Mouse (Mus musculus): ENCODE measurements around the gene Sec16a.

GRCm38 (mm10) chr2:26403306-26403705 lies 41.7 kb downstream of the Sec16a start:
- TF ChIP-seq CTCF (conservative IDR thresholded peaks at IDR 0.05; ENCODE audit: low read length) (no peak), POU5F1 (IDR thresholded peaks at IDR 0.05; ENCODE audit: borderline replicate concordance, low read length) (no peak)

All from E14TG2a.4 (cell line).